ENCODE assay signal across 16 mouse cellular contexts in genomic region chr5:115551386-115551785, GRCm38 (mm10).
"Had no signal": no experiment of that assay in that cellular context is flagged by ENCODE, and none has a peak within 500 bp of the region (broad histone marks: within the 10 kb centered on the region; RNA-seq: fewer than 3 reads in every experiment).

No protein-coding gene starts in this region.

- DNase-seq: kidney, postnatal 10 days; kidney, postnatal 36 days; layer of hippocampus, postnatal 36 days; left cerebral cortex, postnatal 4 days; liver, postnatal 0 days; lung, embryonic 14.5 days; thymus, adult 18-20 months; thymus, postnatal 36 days had no signal

- H3K9me3 ChIP-seq: limb, embryonic 12.5 days; limb, embryonic 15.5 days; midbrain, embryonic 13.5 days had no signal

- H3K4me2 ChIP-seq: limb, embryonic 12.5 days; limb, embryonic 15.5 days; liver, embryonic 11.5 days; lung, embryonic 14.5 days; midbrain, embryonic 13.5 days had no signal

- H3K27me3 ChIP-seq: limb, embryonic 12.5 days; limb, embryonic 15.5 days; midbrain, embryonic 13.5 days had no signal

- ATAC-seq: liver, postnatal 0 days; lung, postnatal 0 days had no signal

- H3K4me3 ChIP-seq: left cerebral cortex, adult 2 months; limb, embryonic 12.5 days; limb, embryonic 15.5 days; midbrain, embryonic 13.5 days had no signal

- H3K9ac ChIP-seq: limb, embryonic 12.5 days; limb, embryonic 15.5 days; liver, embryonic 14.5 days; liver, postnatal 0 days; lung, embryonic 14.5 days; midbrain, embryonic 13.5 days had no signal

- H3K27ac ChIP-seq: left cerebral cortex, adult 2 months; limb, embryonic 12.5 days; limb, embryonic 15.5 days; liver, embryonic 14.5 days; macrophage; midbrain, embryonic 13.5 days had no signal
